Mouse (Mus musculus): ENCODE data around the gene Ncor2. TPM values are rescaled to one million over a fixed set of nuclear protein-coding genes. Genes with fewer than 3 reads are reported as not detected.

Gene Ncor2
- polyA plus RNA-seq, 1 experiment from 2014 or later = 19.2 TPM

DNA sequence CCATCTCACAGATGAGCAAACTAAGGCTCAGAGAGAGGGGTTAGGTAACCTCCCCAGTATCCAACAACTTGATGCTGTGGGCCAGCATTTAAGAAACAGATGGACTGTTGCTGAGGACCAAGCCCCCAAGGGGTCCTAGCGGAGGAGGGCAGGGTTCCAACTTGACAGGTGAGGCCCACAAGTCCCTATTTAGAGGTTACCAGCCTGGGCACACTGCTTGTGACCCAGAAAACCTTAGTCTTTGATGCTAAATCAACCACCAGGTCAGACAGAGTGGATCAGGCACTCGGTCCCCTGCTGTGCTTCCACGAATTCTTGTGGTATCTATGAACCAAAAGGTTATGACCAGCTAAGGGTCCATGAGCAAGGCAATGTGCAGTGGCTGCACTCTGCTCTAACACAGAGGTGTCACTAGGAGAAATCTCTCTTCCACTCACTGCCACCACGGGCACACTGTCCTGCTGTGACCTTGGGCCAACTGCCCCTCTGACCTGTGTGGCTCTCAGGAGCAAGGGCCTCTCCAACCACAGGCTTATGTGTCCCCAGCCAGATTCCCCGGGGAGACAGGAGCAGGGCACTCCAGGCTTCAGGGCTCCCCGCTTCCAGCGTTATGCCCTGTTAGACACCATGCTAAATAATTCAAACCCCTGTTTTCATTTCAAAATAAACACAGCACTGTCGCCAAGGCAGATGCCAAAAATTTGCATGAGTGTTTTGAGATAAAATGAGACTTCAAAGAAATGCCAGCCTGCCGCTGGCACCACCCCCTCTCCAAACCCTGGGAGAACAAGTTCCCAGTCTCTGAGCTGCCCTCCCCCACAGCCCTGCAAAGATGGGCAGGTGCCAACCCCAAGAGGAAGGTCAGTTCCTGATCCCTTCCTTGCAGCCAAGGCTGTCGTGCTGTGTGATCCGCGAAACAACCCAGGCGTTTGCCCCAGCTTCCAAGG is 4.0 kb downstream of the Ncor2 start:
- H3K9me3 ChIP-seq = no peaks in the 10 kb centered on the region
- H3K36me3 ChIP-seq (replicated peaks) = peaks cover 6% of the 10 kb centered on the region; the same call in 1 of the 2 replicates
- 0 out of 2 replicates have a peak overlapping the region, but pooled peaks have one; percentile 5 for H3K4me3 ChIP-seq
- no peak overlapping the region; the same call in 1 of the 2 replicates for H3K27ac ChIP-seq (replicated peaks)
- 66% methylated on average over 13 of the region's 13 CpGs for WGBS
- H3K27me3 ChIP-seq (replicated peaks; ENCODE audit: low read depth, poor library complexity, severe bottlenecking) = no peaks in the 10 kb centered on the region
- H3K4me1 ChIP-seq = peaks cover 87% of the 10 kb centered on the region
- no peak for DNase-seq (ENCODE audit: low spot score)

DNA sequence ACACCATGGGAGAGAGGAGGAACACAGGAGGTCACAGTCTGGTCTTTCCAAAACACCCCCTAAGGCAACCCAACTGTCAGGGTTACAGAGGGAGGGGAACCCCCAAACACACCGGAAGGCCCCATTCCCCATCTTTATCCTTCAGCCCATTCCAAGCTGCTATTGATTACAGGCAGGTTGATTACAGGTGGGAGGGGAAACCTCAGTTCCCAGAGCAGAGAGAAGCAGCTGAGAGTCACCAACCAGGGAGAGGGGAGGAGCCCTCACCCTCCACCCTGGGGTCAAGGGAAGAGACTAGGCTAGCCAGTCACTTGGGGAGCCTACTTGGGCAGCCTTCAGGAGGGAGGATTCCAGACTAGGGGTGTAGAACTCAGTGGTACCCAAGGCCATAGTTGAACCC is 5.2 kb downstream of the Ncor2 start:
- no peaks in the 10 kb centered on the region for H3K9me3 ChIP-seq
- no peak for DNase-seq (ENCODE audit: low spot score)
- WGBS = 71% methylated on average over 1 of the region's 1 CpGs
- H3K4me3 ChIP-seq = no peak overlapping the region
- peaks cover 8% of the 10 kb centered on the region; the same call in 1 of the 2 replicates for H3K36me3 ChIP-seq (replicated peaks)
- H3K4me1 ChIP-seq = peaks cover 90% of the 10 kb centered on the region
- H3K27me3 ChIP-seq (replicated peaks; ENCODE audit: low read depth, poor library complexity, severe bottlenecking) = no peaks in the 10 kb centered on the region
- no peak overlapping the region for H3K27ac ChIP-seq (replicated peaks)

- H3K9me3 ChIP-seq = no peaks in the 10 kb centered on the region
- no peaks in the 10 kb centered on the region for H3K27me3 ChIP-seq (replicated peaks; ENCODE audit: low read depth, poor library complexity, severe bottlenecking)
- peak overlapping the region; percentile 63; the same call in 1 of the 2 replicates for H3K27ac ChIP-seq (replicated peaks)
- peaks cover 92% of the 10 kb centered on the region for H3K4me1 ChIP-seq
- H3K36me3 ChIP-seq (replicated peaks) = peaks cover 14% of the 10 kb centered on the region; the same call in 1 of the 2 replicates
- no peak for DNase-seq (ENCODE audit: low spot score)
- WGBS = 62% methylated on average over 12 of the region's 12 CpGs
- no peak overlapping the region for H3K4me3 ChIP-seq
Measured at GRCm38 (mm10) chr5:125172831-125173615, 6.0 kb downstream of the Ncor2 start.

DNA sequence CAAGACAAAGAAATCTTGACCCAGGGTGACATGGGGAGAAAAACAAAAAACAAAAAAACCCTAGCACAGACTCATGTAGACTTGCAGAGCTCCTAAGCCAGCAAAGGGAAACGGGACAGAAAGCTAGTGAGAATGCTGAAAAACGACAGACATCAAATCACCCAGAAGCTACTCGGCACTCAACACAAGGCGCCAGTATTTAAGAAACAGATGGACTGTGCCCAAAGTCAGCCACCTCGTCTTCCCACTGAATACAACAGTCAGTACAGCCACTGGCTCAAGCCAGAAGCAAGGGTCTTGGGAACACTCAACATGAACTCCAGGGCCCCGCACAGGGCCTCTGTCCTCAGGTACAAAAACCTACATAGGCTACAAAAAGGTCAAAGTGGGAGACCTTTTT is 7.8 kb downstream of the Ncor2 start:
- H3K4me1 ChIP-seq = peaks cover 89% of the 10 kb centered on the region
- H3K4me3 ChIP-seq = no peak overlapping the region
- no peaks in the 10 kb centered on the region for H3K9me3 ChIP-seq
- no peaks in the 10 kb centered on the region for H3K27me3 ChIP-seq (replicated peaks; ENCODE audit: low read depth, poor library complexity, severe bottlenecking)
- WGBS = 74% methylated on average over 6 of the region's 6 CpGs
- DNase-seq (ENCODE audit: low spot score) = no peak
- H3K36me3 ChIP-seq (replicated peaks) = peaks cover 28% of the 10 kb centered on the region
- 0 out of 2 replicates have a peak overlapping the region, but pooled peaks have one; percentile 2 for H3K27ac ChIP-seq (replicated peaks)

GRCm38 (mm10) chr5:125170107-125170842 is 8.7 kb downstream of the Ncor2 start:
- no peaks in the 10 kb centered on the region for H3K9me3 ChIP-seq
- peaks cover 89% of the 10 kb centered on the region for H3K4me1 ChIP-seq
- H3K36me3 ChIP-seq (replicated peaks) = peaks cover 28% of the 10 kb centered on the region
- no peaks in the 10 kb centered on the region for H3K27me3 ChIP-seq (replicated peaks; ENCODE audit: low read depth, poor library complexity, severe bottlenecking)
- H3K4me3 ChIP-seq = no peak overlapping the region
- WGBS = 80% methylated on average over 11 of the region's 11 CpGs
- H3K27ac ChIP-seq (replicated peaks) = peak overlapping the region; percentile 48
- DNase-seq (ENCODE audit: low spot score) = no peak

- Histone ChIP-seq H3K27ac (replicated peaks) (no peak overlapping the region), H3K9me3 (no peaks in the 10 kb centered on the region), H3K4me1 (peaks cover 92% of the 10 kb centered on the region), H3K27me3 (replicated peaks; ENCODE audit: low read depth, poor library complexity, severe bottlenecking) (no peaks in the 10 kb centered on the region), H3K36me3 (replicated peaks) (peaks cover 22% of the 10 kb centered on the region; the same call in 1 of the 2 replicates), H3K4me3 (no peak overlapping the region)
- no peak for DNase-seq (ENCODE audit: low spot score)
- WGBS = 83% methylated on average over 7 of the region's 7 CpGs
Measured at GRCm38 (mm10) chr5:125168101-125168500, 10.9 kb downstream of the Ncor2 start.

- no peak for DNase-seq (ENCODE audit: low spot score)
- H3K4me1 ChIP-seq = peaks cover 92% of the 10 kb centered on the region
- no peak overlapping the region for H3K4me3 ChIP-seq
- 80% methylated on average over 5 of the region's 5 CpGs for WGBS
- no peak overlapping the region for H3K27ac ChIP-seq (replicated peaks)
- peaks cover 22% of the 10 kb centered on the region; the same call in 1 of the 2 replicates for H3K36me3 ChIP-seq (replicated peaks)
- no peaks in the 10 kb centered on the region for H3K9me3 ChIP-seq
- H3K27me3 ChIP-seq (replicated peaks; ENCODE audit: low read depth, poor library complexity, severe bottlenecking) = no peaks in the 10 kb centered on the region
Measured at GRCm38 (mm10) chr5:125167524-125167923, 11.5 kb downstream of the Ncor2 start.

DNA sequence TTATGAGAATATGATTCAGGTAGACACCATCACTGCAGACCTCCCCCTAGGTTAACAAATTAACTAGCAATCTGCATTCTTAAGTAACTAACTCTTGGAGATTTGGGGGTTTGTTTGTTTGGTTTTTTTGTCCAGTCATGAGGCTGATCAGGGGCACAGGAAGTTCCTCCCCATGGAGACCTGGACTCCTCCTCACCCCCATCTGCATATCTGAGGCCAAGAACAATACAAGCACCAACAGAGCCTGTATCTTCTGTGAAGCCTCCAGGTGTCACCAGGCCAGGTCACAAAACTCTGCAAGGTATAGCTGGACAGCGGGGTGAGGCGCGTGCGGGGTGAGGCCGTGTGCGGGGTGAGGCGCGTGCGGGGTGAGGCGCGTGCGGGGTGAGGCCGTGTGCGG is 13.0 kb downstream of the Ncor2 start:
- WGBS = 84% methylated on average over 14 of the region's 14 CpGs
- no peaks in the 10 kb centered on the region for H3K27me3 ChIP-seq (replicated peaks; ENCODE audit: low read depth, poor library complexity, severe bottlenecking)
- H3K9me3 ChIP-seq = no peaks in the 10 kb centered on the region
- H3K4me3 ChIP-seq = no peak overlapping the region
- no peak for DNase-seq (ENCODE audit: low spot score)
- peaks cover 91% of the 10 kb centered on the region for H3K4me1 ChIP-seq
- H3K27ac ChIP-seq (replicated peaks) = no peak overlapping the region; the same call in 1 of the 2 replicates
- H3K36me3 ChIP-seq (replicated peaks) = peaks cover 31% of the 10 kb centered on the region; the same call in 1 of the 2 replicates

DNA sequence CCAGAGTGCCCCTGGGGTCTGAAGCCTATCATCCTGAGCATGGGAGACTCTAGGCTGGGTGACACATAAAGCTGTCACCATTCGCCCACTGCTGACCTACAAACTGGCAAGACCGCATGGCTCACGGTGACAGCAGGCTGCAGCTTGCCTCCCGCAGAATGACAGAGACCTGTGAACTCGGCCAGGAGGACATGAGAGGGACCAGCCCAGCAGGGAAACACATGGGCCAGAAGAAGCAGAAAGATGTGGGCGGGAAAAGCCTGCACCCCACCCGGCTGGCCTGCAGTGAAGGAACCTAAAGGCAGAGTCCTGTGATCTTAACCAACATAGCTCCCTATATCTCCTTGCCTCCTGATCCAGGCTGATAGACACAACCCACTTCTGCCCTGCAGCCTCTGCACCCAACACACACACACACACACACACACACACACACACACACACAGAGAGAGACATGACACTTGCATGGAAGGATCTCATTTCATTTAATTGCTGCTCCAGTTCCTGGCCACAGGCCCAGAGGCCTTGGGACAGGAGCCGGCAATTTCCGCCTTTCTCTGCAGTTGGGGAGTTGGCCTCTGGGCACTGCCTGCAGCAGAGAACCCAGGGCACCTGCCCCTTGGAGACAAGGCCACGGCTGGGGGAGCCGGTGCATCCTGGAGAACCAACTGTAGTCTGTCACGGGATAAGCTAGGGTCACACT is 14.4 kb downstream of the Ncor2 start:
- DNase-seq (ENCODE audit: low spot score) = peak; percentile 60
- WGBS = 44% methylated on average over 12 of the region's 12 CpGs
- H3K27me3 ChIP-seq (replicated peaks; ENCODE audit: low read depth, poor library complexity, severe bottlenecking) = no peaks in the 10 kb centered on the region
- H3K9me3 ChIP-seq = no peaks in the 10 kb centered on the region
- H3K36me3 ChIP-seq (replicated peaks) = peaks cover 31% of the 10 kb centered on the region; the same call in 1 of the 2 replicates
- peak overlapping the region; percentile 68 for H3K27ac ChIP-seq (replicated peaks)
- peaks cover 91% of the 10 kb centered on the region for H3K4me1 ChIP-seq
- H3K4me3 ChIP-seq = 0 out of 2 replicates have a peak overlapping the region, but pooled peaks have one; percentile 12

GRCm38 (mm10) chr5:125163441-125164050 is 15.5 kb downstream of the Ncor2 start:
- DNase-seq (ENCODE audit: low spot score) = no peak
- Histone ChIP-seq H3K36me3 (replicated peaks) (peaks cover 26% of the 10 kb centered on the region; the same call in 1 of the 2 replicates), H3K27ac (replicated peaks) (peak overlapping the region; percentile 37), H3K27me3 (replicated peaks; ENCODE audit: low read depth, poor library complexity, severe bottlenecking) (no peaks in the 10 kb centered on the region), H3K4me1 (peaks cover 91% of the 10 kb centered on the region), H3K4me3 (no peak overlapping the region), H3K9me3 (no peaks in the 10 kb centered on the region)
- WGBS = 52% methylated on average over 8 of the region's 8 CpGs

GRCm38 (mm10) chr5:125162461-125162860 is 16.6 kb downstream of the Ncor2 start:
- DNase-seq (ENCODE audit: low spot score) = no peak
- Histone ChIP-seq H3K4me3 (no peak overlapping the region), H3K27me3 (replicated peaks; ENCODE audit: low read depth, poor library complexity, severe bottlenecking) (no peaks in the 10 kb centered on the region), H3K9me3 (no peaks in the 10 kb centered on the region), H3K4me1 (peaks cover 98% of the 10 kb centered on the region), H3K36me3 (replicated peaks) (peaks cover 18% of the 10 kb centered on the region; the same call in 1 of the 2 replicates), H3K27ac (replicated peaks) (no peak overlapping the region; the same call in 1 of the 2 replicates)
- WGBS = 29% methylated on average over 3 of the region's 3 CpGs

Data from embryonic facial prominence, embryonic 10.5 days (tissue).